Mouse (Mus musculus): ENCODE results near the gene Zc2hc1c. TPM values are rescaled to one million over a fixed set of nuclear protein-coding genes. Genes with fewer than 3 reads are reported as not detected.

Gene Zc2hc1c
- 1.8 TPM for polyA plus RNA-seq (2014; fragmentation: Illumina TruSeq; extraction: RNeasy Lipid Tissue Mini Kit (QIAGEN cat#74804); ENCODE audit: low read depth, low replicate concordance)

GRCm38 (mm10) chr12:85288486-85289156 is at the start of gene Zc2hc1c:
Zc2hc1c (plus strand) TSS chr12:85288591.

GRCm38 (mm10) chr12:85270319-85270718 is 18.1 kb upstream of the Zc2hc1c start, which contains the start of gene Mlh3:
Mlh3 (minus strand) TSS chr12:85270599.

GRCm38 (mm10) chr12:85287809-85288485 is 444 bp upstream of the Zc2hc1c start, which contains the start of gene Acyp1:
Acyp1 (minus strand) TSS chr12:85288438.

GRCm38 (mm10) chr12:85339243-85339729 is 50.9 kb downstream of the Zc2hc1c start, which contains the start of gene Nek9:
Nek9 (minus strand) TSS chr12:85339362.

Other genes starting within 250 kb of the Zc2hc1c start
- 2.2 TPM for gene Prox2, start 177.8 kb upstream of the Zc2hc1c start, polyA plus RNA-seq (2014; fragmentation: Illumina TruSeq; extraction: RNeasy Lipid Tissue Mini Kit (QIAGEN cat#74804); ENCODE audit: low read depth, low replicate concordance)
- 505 TPM for gene Dlst, start 177.8 kb upstream of the Zc2hc1c start, polyA plus RNA-seq (2014; fragmentation: Illumina TruSeq; extraction: RNeasy Lipid Tissue Mini Kit (QIAGEN cat#74804); ENCODE audit: low read depth, low replicate concordance)
- 1.9 TPM for gene Rps6kl1, start 137.3 kb upstream of the Zc2hc1c start, polyA plus RNA-seq (2014; fragmentation: Illumina TruSeq; extraction: RNeasy Lipid Tissue Mini Kit (QIAGEN cat#74804); ENCODE audit: low read depth, low replicate concordance)
- 5.2 TPM for gene Pgf, start 110.8 kb upstream of the Zc2hc1c start, polyA plus RNA-seq (2014; fragmentation: Illumina TruSeq; extraction: RNeasy Lipid Tissue Mini Kit (QIAGEN cat#74804); ENCODE audit: low read depth, low replicate concordance)
- gene Eif2b2, start 69.1 kb upstream of the Zc2hc1c start, polyA plus RNA-seq (2014; fragmentation: Illumina TruSeq; extraction: RNeasy Lipid Tissue Mini Kit (QIAGEN cat#74804); ENCODE audit: low read depth, low replicate concordance), result 33.5 TPM
- 9.8 TPM for gene Mlh3, start 18.0 kb upstream of the Zc2hc1c start, polyA plus RNA-seq (2014; fragmentation: Illumina TruSeq; extraction: RNeasy Lipid Tissue Mini Kit (QIAGEN cat#74804); ENCODE audit: low read depth, low replicate concordance)
- gene Acyp1, start 153 bp upstream of the Zc2hc1c start, polyA plus RNA-seq (2014; fragmentation: Illumina TruSeq; extraction: RNeasy Lipid Tissue Mini Kit (QIAGEN cat#74804); ENCODE audit: low read depth, low replicate concordance), result 37.1 TPM
- gene Nek9, start 50.8 kb downstream of the Zc2hc1c start, polyA plus RNA-seq (2014; fragmentation: Illumina TruSeq; extraction: RNeasy Lipid Tissue Mini Kit (QIAGEN cat#74804); ENCODE audit: low read depth, low replicate concordance), result 88.3 TPM
- 181 TPM for gene Tmed10, start 86.3 kb downstream of the Zc2hc1c start, polyA plus RNA-seq (2014; fragmentation: Illumina TruSeq; extraction: RNeasy Lipid Tissue Mini Kit (QIAGEN cat#74804); ENCODE audit: low read depth, low replicate concordance)
- gene Fos, start 185.3 kb downstream of the Zc2hc1c start, polyA plus RNA-seq (2014; fragmentation: Illumina TruSeq; extraction: RNeasy Lipid Tissue Mini Kit (QIAGEN cat#74804); ENCODE audit: low read depth, low replicate concordance), result 31.4 TPM